Mouse (Mus musculus) thymus, adult 18-20 months (tissue): ENCODE data around the gene Cpne5.
A peak's percentile ranks its signal among the peaks of the same experiment; 100 is the strongest.
"Not testable (repeated sequence)": the region's sequence is repeated elsewhere in the genome, so short reads cannot be mapped to it uniquely, and the experiment has no call there.

Experiments
- DNase-seq, 2 experiments: peaks; one replicate each; pipeline ENCODE4 v3.0.0; 2022; ENCODE audit warnings: mixed read lengths in 2 of 2

Cpne5 gene

DNA sequence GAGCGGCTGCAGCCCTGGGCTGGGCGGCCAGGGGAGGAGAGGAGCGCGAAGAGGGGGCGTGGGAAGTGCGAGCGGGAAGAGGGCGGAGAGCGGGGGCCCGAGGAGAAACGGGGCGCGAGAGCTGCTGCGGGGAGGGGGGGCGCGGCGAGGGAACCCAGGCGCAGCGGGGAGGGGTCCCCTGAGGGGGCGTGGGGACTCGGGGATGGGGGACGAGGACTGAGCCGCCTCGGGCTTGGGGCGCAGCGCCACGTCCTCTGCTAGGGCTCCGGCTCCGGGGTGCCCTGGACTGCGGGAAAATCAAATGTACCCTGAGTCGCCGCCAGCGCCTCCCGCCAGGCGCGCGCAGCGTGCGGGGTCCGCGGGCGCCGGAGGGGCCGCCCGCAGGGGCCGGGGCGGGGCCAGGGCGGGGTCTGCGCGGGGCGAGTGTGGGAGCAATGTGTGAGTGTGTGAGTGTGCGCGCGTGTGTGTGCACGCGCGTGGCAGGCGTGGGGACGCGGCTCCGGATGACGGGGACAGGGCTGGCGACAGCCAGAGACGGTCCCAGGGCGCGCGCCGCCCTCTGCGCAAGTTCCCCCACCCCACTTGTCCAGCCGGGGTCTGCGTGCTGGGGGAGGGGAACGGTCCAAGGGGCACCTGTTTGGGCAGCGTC, at the start of gene Cpne5:
Cpne5 (minus strand) TSS at position 396 of the 649 bp plus-strand sequence.
- DNase-seq = no peak

GRCm38 (mm10) chr17:29282216-29282952, 44.4 kb upstream of the Cpne5 start:
- no peak for DNase-seq

DNA sequence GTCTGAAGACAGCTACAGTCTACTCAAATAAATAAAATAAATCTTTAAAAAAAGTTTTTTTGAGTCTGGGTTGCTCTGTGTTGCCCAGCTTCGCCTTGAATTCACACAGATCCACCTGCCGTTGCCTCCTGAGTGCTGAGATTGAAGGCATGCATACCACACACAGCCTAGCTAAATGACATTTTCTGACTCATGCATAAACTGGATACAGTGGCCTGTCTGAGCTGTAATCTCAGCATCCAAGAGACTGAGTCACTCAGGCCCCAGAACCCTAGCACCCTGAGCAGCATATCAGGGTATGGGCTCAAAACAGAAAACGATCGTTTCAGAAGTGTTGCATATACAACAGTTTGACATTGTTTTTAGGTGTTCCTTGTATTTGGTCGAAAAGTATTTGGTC, 43.6 kb upstream of the Cpne5 start:
- DNase-seq = no peak

DNA sequence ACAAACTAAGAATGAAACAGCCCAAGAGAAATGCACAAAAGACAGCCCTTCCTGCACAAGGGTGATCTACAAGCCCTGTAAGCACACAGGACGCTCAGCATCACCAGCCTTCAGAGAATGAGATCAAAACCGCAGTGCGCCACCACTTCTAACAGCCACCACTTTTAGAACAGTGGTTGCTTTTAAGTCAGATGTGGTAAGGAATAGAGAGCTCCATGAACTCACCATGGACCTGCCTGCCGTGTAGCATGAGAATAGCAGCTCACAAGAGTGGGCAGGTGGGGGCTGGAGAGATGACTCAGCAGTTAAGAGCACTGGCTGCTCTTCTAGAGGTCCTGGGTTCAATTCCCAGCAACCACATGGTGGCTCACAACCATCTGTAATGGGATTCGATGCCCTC, 42.5 kb upstream of the Cpne5 start:
- DNase-seq = peak; percentile 60 to 81

- no peak for DNase-seq
These were observed 35.9 kb upstream of the Cpne5 start for GRCm38 (mm10) chr17:29273889-29274288.

- DNase-seq = no peak
These were observed 35.2 kb upstream of the Cpne5 start for GRCm38 (mm10) chr17:29273156-29273555.

- DNase-seq = no peak
These were observed 32.3 kb upstream of the Cpne5 start for GRCm38 (mm10) chr17:29270148-29270698.

- no peak for DNase-seq
These were observed 31.4 kb upstream of the Cpne5 start for GRCm38 (mm10) chr17:29269349-29269706.

- peak; percentile 92 to 93 for DNase-seq
These were observed 30.8 kb upstream of the Cpne5 start, which contains the start of gene BC004004 for GRCm38 (mm10) chr17:29268682-29269348. Gene BC004004, plus strand, starts transcription at chr17:29268788.

DNA sequence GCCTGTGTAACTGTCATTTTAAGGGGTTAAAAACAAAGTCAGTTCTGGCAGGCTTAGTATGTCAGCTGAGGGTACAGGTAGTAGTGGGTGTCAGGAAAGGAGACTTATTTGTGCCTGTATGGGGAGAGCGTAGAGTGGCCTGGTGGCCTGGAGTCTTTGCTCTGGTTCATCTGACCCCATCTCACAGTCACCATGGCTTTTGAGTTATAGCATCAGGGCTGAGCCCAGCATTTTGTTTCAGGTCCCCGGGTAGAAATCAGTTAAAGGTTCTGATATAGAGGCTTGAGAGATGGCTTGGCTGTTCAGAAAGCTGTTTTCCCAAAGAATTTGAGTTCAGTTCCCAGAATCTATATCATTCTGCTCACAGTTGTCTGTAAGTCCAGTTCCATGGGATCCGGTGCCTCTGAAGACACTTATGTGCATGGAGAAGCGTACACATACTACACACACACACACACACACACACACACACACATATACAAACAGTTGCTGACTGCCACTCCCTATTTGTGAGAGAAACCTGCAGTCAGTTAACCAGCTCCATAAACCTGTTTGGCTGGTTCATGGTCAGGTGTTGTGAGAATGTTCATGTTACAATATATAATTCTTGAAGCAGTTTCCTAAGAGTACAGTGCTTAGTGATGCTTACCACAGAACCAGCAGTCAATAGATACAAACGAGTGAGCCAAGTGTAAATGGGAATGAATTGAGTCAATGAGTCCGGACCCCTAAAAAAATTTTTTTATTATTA, 30.1 kb upstream of the Cpne5 start:
- DNase-seq = no peak

DNA sequence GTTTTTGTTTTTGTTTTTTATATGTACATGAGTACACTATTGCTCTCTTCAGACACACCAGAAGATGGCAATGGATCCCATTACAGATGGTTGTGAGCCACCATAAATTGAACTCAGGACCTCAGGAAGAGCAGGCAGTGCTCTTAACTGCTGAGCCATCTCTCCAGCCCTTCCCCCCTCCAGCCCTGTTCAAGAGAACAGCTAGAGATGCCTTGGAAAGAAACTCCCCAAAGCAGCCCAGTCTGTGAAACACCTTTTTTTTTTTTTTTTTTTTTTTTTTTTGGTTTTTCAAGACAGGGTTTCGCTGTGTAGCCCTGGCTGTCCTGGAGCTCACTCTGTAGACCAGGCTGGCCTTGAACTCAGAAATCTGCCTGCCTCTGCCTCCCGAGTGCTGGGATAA, 29.1 kb upstream of the Cpne5 start:
- not testable (repeated sequence) for DNase-seq

- DNase-seq = no peak
These were observed 26.8 kb upstream of the Cpne5 start for GRCm38 (mm10) chr17:29264760-29265159.

DNA sequence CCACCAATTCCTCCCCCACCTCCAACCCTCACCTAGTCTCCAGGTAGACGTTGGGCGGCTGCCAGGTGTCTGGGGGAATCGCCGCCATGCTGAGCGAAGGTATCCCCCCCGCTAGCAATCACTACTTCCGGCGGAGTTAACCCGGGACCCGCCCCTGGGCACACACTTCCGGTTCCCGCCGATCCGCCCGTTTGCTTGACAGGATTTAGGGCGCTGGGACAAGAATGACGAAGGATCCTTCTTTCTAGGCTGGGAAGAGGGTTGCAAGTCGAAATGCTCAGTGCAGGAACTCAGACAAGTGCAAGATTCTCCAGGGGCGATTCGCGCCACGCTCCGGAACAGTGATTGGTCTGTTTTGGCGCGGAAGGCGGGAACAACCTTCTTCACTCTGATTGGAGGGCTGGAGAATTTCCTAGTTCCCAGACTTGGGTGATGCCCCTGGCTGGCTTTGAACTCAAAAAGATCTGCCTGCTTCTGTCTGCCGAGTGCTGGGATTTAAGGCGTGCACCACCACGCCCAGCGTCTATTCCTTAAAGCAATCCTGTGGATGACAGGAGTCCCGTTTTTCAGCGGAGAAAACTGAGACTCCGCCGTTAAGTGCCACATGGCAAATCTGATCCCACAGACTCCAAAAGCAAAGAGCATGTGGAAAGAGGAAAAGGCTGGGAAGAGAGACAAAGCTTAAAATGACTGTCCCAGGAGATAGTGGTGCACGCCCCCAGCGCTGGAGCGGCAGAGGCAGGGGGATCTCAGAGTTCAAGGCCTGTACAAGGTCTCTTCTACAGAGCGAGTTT, 26.1 kb upstream of the Cpne5 start, which contains the start of gene Ppil1:
Ppil1 (minus strand) TSS at position 347 of the 794 bp plus-strand sequence.
- peak; percentile 66 to 77 for DNase-seq

DNA sequence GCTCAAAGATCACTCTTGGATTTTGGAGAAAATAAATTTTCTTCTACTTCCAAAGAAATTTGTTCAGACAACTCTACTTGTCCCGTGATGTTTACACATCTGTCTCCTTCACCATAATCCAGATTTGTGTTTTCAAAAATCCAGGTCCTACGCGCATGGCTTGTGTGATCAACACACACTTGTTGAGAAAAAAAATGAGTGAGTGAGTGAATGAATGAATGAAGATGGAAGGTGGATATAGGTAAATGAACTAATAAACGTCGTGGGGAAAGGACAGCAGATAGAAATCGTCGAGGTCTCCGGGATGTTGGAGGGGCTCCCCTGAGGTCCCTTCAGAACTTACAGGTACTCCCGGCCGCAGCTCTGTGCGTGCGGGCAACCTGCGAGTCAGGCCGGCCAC, 25.4 kb upstream of the Cpne5 start:
- DNase-seq = no peak

DNA sequence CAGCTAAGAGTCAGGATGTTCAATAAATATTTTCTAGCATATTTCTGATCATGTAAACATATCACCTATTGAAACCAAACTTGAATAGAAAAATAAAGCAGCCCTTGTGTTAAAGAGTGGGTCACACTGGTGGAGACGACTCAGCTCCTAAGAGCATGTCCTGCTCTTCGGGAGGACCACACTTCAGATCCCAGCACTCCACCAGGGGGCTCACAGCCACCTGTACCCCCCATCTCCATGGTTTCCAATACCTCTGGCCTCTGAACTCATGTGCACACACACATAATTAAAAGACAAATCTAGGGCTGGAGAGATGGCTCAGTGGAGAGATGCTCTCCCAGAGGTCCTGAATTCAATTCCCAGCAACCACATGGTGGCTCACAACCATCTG, 24.3 kb upstream of the Cpne5 start:
- no peak for DNase-seq

- DNase-seq = no peak
These were observed 23.8 kb upstream of the Cpne5 start for GRCm38 (mm10) chr17:29261603-29262258.

- no peak for DNase-seq
These were observed 22.5 kb upstream of the Cpne5 start for GRCm38 (mm10) chr17:29260501-29260900.

GRCm38 (mm10) chr17:29259489-29259888, 21.5 kb upstream of the Cpne5 start:
- DNase-seq = peak; percentile 35 to 53

GRCm38 (mm10) chr17:29258921-29259320, 21.0 kb upstream of the Cpne5 start:
- DNase-seq = no peak

GRCm38 (mm10) chr17:29258025-29258558, 20.1 kb upstream of the Cpne5 start:
- no peak for DNase-seq

- no peak for DNase-seq
These were observed 19.1 kb upstream of the Cpne5 start for GRCm38 (mm10) chr17:29257001-29257511.
